Mouse (Mus musculus) midbrain, embryonic 12.5 days (tissue): ENCODE measurements at regions not wholly inside any gene's neighbourhood (a gene's known extent, or its start where the extent isn't known, plus 50 kb on each side); places are given as distances from the start of the nearest gene placed in this dataset.
"Not testable (repeated sequence)": the region's sequence is repeated elsewhere in the genome, so short reads cannot be mapped to it uniquely, and the experiment has no call there.

ENCODE experiments used
- ATAC-seq: fragments of 200-750 bp; cut with Nextera tagmentation; 2 replicates; pipeline ENCODE4 v1.8.0; 2017; ENCODE audit warnings: low read depth, moderate TSS enrichment, moderate library complexity; ENCODE audit not compliant: low FRiP score
- H3K27ac ChIP-seq: fragments of 300-500 bp; sonication (generic); replicated peaks from 2 replicates; pipeline ENCODE4 v1.5.1; 2016; ENCODE audit warnings: mild to moderate bottlenecking
- H3K27me3 ChIP-seq: fragments of 300-500 bp; sonication (generic); 2 replicates; pipeline ENCODE4 v1.6.1; 2016; ENCODE audit warnings: mild to moderate bottlenecking
- H3K36me3 ChIP-seq: fragments of 300-500 bp; sonication (generic); 2 replicates; pipeline ENCODE4 v1.6.1; 2016
- H3K4me1 ChIP-seq: fragments of 300-500 bp; sonication (generic); 2 replicates; pipeline ENCODE4 v1.6.1; 2016
- H3K4me2 ChIP-seq: fragments of 300-500 bp; sonication (generic); replicated peaks from 2 replicates; pipeline ENCODE4 v1.6.1; 2016; ENCODE audit warnings: mild to moderate bottlenecking, moderate library complexity
- H3K4me3 ChIP-seq: fragments of 300-500 bp; sonication (generic); 2 replicates; pipeline ENCODE4 v1.5.1; 2016; ENCODE audit warnings: mild to moderate bottlenecking
- H3K9ac ChIP-seq: fragments of 300-500 bp; sonication (generic); replicated peaks from 2 replicates; pipeline ENCODE4 v1.6.1; 2016; ENCODE audit warnings: mild to moderate bottlenecking, moderate library complexity
- H3K9me3 ChIP-seq: fragments of 300-500 bp; sonication (generic); 2 replicates; pipeline ENCODE4 v1.6.1; 2016; ENCODE audit warnings: mild to moderate bottlenecking
- WGBS: fragments of 180-500 bp; shearing (Covaris S2); methylation state at CpG from one replicate; pipeline ENCODE4 v1.1.7; 2016; 5-methylcytosine and 5-hydroxymethylcytosine counted together

GRCm38 (mm10) chr14:81685691-81686090 lies 1701.8 kb downstream of the Olfm4 start:
- H3K27ac ChIP-seq, result no peak overlapping the region
- 37% methylated on average over 5 of the region's 5 CpGs for WGBS
- H3K9me3 ChIP-seq, result no peaks in the 10 kb centered on the region
- no peaks in the 10 kb centered on the region for H3K27me3 ChIP-seq
- H3K36me3 ChIP-seq, result no peaks in the 10 kb centered on the region
- H3K9ac ChIP-seq, result no peak overlapping the region
- H3K4me3 ChIP-seq, result no peak overlapping the region
- no peak overlapping the region for H3K4me2 ChIP-seq
- peak; percentile 82 for ATAC-seq
- no peaks in the 10 kb centered on the region for H3K4me1 ChIP-seq

GRCm38 (mm10) chr14:81692245-81692644 lies 1708.4 kb downstream of the Olfm4 start:
- H3K9ac ChIP-seq, H3K9me3 ChIP-seq, H3K4me2 ChIP-seq, ATAC-seq, H3K27me3 ChIP-seq, H3K4me3 ChIP-seq, H3K27ac ChIP-seq, H3K4me1 ChIP-seq, H3K36me3 ChIP-seq: not testable (repeated sequence)
- WGBS, result no CpG with 5 or more reads among the region's 2 CpGs

- Histone ChIP-seq H3K27me3 (no peaks in the 10 kb centered on the region), H3K4me1 (no peaks in the 10 kb centered on the region), H3K4me3 (no peak overlapping the region), H3K27ac (no peak overlapping the region), H3K36me3 (no peaks in the 10 kb centered on the region), H3K9me3 (no peaks in the 10 kb centered on the region), H3K9ac (no peak overlapping the region), H3K4me2 (no peak overlapping the region)
- WGBS, result 85% methylated on average over 5 of the region's 5 CpGs
- ATAC-seq, result no peak
Measured at GRCm38 (mm10) chr14:81716056-81716455, 1732.2 kb downstream of the Olfm4 start.
